Comparison of ENCODE assay signal across 22 mouse cellular contexts in the genomic region with DNA sequence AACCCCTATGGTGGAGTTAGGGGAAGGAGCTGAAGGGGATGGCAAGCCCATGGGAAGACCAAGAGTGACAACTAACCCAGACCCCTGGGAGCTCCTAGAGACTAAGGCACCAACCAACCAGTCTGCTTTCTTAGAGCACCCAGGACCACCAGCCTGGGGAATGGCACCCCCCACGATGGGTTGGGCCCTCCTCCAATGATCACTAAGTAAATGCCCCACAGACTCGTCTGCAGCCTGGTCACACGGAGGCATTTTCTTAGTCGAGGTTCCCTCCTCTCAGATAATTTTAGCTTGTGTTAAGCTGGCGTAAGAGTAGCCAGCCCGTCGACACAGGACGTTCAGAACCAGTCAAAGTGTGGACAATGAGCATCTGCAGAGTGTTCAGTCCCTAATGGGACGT. TPM values are rescaled to one million over a fixed set of nuclear protein-coding genes. Genes with fewer than 3 reads are reported as not detected.
"Had no signal": no experiment of that assay in that cellular context is flagged by ENCODE, and none has a peak within 500 bp of the region (broad histone marks: within the 10 kb centered on the region; RNA-seq: fewer than 3 reads in every experiment).

No protein-coding gene starts in this region.

- DNase-seq: left cerebral cortex, postnatal 4 days; liver; liver, embryonic 13.5 days; liver, postnatal 0 days; lung, adult 18-20 months; lung, adult 2 months; lung, embryonic 14.5 days; lung, postnatal 10 days; lung, postnatal 14 days; lung, postnatal 36 days; lung, postnatal 4 days; midbrain, embryonic 14.5 days had no signal

RNA-seq across cellular contexts. Expression of a gene that starts 11.5 kb away (rescaled TPM):
- total RNA-seq: left cerebral cortex, postnatal 10 days; left cerebral cortex, postnatal 14 days; left cerebral cortex, postnatal 25 days; left cerebral cortex, postnatal 36 days; left cerebral cortex, postnatal 4 days; liver, adult 2 months; megakaryocyte progenitor cell, adult 5-6 weeks; megakaryocyte, adult 5-6 weeks; megakaryocyte-erythroid progenitor cell, adult 5-6 weeks; midbrain, postnatal 0 days; monocyte, adult 5-6 weeks had no signal

RNA-seq across cellular contexts. Expression of a gene that starts 28.6 kb away (rescaled TPM):
- total RNA-seq: liver, adult 2 months; megakaryocyte progenitor cell, adult 5-6 weeks; megakaryocyte, adult 5-6 weeks; megakaryocyte-erythroid progenitor cell, adult 5-6 weeks; monocyte, adult 5-6 weeks had no signal

RNA-seq across cellular contexts. Expression of a gene that starts 44.1 kb away (rescaled TPM):
- total RNA-seq: left cerebral cortex, postnatal 10 days; left cerebral cortex, postnatal 14 days; left cerebral cortex, postnatal 25 days; left cerebral cortex, postnatal 36 days; left cerebral cortex, postnatal 4 days; liver, adult 2 months; megakaryocyte progenitor cell, adult 5-6 weeks; megakaryocyte, adult 5-6 weeks; megakaryocyte-erythroid progenitor cell, adult 5-6 weeks; midbrain, postnatal 0 days; monocyte, adult 5-6 weeks had no signal
